Mouse (Mus musculus) kidney, adult 18-20 months (tissue): Measurements from ENCODE around the gene Hist2h3b.
"Not testable (repeated sequence)": the region's sequence is repeated elsewhere in the genome, so short reads cannot be mapped to it uniquely, and the experiment has no call there.

Experiments used
- DNase-seq: peaks from one replicate; pipeline ENCODE4 v3.0.0; 2021

The Hist2h3b gene

GRCm38 (mm10) chr3:96239949-96240798, 28.3 kb upstream of the Hist2h3b start, which contains the start of gene Hist2h2aa2:
TSS of gene Hist2h2aa2 (minus strand) at chr3:96240276.
- DNase-seq = peak; percentile 98

- no peak for DNase-seq
Observed at GRCm38 (mm10) chr3:96240799-96241197, 27.7 kb upstream of the Hist2h3b start.

DNA sequence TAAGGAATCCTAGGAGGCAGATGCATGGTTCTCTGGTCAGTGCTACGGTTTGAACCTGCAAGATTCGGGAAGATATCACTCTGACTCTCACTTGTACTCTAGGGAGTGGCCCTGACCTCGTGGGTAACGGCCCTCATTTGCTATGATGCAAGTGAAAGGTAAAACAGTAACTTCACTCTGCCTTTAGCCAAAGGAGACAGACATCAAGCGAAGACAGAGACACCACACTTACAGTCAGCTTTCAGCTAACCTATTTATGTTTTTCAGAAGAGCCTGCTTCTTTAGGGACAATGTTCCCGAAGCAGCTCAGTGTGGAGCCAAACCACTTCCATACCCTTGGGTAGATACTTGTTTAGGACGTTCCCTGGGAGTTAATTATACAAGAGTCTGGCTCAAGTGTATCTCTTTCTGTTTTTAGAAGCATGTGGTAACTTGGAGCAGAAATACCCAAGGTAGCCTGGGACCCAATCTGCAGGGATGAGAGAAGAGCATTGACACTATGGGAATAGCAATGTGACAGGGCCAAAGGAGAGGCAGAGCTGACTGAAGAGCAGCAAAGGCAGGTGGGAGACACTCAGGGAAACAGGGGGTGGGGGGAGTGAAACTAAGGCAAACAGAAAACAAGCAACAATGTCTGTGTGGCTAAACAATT, 24.4 kb upstream of the Hist2h3b start:
- DNase-seq = peak; percentile 15

- peak; percentile 89 for DNase-seq
Observed at GRCm38 (mm10) chr3:96245003-96245886, 23.2 kb upstream of the Hist2h3b start, which contains the start of gene Hist2h2aa1. TSS of gene Hist2h2aa1 (plus strand) at chr3:96245497.

DNA sequence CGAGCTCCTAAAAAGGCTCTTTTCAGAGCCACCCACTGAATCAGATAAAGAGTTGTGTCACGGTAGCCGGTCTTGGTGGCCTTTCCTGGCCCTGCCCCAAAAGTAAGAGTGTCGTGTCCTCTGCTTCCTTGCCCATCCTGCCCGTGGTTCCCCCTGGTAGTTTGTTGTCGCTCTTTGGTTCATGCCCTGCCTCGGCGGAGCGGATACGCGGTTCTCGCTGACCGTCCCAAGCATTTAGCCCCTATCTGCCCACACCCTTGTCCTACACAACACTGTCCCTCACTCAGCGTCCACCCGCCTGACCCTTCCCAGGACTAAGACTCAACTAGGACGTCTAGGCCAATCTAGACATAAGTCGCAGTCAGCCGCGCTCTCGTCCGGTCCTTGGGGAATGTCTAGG, 22.4 kb upstream of the Hist2h3b start:
- not testable (repeated sequence) for DNase-seq

- DNase-seq = not testable (repeated sequence)
Observed at GRCm38 (mm10) chr3:96246427-96246856, 22.0 kb upstream of the Hist2h3b start, which contains the start of gene Hist2h3c1. TSS of gene Hist2h3c1 (plus strand) at chr3:96246685.

DNA sequence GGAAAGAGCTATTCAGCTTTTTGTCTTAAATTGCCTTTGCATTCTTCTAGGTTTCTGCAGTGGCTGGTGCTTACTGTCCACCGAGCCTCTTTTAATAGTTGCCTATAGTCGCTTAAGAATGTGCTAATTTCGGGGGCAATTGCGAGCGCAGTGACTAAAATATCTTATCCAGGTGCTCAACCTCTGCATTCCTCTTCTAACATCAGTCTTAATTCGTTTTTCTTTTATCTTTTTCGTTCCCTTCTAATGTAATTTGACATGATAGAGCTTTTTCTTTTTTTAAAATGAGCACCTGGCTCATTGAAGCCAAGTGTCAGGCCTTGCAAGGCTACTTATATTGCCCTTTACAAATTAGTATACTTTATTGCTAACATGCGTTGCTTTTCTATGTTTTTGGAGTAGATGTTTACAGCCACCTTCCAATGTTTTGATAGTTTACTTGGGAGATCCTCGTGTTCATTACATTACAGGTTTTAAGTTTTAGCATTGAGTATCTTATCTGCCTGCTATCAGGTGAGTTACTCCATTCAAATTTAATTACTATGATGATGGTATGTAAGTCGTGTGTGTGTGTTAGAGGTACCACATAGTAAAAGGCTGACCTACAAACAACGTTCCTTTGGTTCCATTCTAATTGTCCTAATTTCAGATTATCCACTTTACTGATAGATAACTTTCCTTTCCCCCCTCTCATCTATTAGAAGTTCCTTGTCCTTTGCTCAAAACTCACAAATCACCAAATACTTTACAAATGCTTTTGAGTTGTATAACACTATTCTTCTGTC, 20.9 kb upstream of the Hist2h3b start:
- DNase-seq = no peak

DNA sequence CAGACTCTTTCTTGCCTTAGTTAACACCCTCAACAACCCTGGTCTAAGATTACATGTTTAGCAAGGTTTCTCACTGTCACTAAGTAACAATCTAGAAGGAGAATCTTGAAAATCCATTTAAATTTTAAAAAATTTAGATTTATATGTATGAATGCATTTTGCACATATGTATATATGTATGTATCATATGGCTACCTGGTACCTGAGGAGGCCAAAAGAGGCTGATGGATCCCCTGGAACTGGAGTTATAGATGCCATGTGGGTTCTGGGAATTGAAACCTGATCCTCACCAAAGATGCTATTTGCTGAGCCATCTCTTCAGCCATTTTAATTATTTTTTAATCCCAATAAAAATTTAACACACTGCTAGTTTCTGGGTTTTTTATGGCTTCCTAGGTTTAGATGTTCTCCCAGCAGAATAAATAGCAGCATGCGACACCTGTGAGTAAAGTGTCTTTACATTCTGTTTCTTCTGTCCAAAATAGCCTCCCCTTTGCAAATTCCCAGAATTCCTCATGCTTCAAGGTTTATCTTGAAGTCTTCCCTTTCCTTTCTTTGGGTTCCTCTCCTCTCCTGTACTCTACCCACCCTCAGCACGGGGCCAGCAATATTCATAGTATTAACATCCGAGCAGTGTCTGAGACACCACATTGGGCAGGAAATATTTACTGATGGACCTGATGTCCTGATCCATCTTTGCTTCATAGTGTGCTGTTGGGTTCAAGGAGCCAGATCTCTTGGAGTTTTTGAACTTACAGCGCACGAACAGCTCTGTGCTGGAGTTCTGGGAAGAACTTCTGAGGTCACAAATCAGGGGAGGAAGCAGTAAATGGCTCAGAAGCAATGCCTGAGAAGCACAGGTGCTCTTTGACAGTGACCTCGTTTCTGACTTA, 20.1 kb upstream of the Hist2h3b start:
- DNase-seq = no peak

DNA sequence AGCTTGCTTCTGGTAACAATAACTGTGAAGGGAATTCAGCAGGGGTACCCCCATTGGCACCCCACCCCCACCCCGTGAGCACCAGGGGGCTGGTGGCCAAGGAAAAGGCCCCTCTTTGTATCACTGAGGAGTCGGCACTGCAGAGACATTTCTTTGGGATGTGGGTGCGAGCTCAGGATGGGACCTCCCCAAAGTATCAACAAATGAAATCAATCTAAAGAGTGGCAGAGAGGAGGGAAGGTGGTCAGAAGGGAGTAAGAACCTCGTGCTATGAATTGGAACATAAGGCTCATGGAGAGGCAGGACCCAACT, 19.5 kb upstream of the Hist2h3b start:
- no peak for DNase-seq

DNA sequence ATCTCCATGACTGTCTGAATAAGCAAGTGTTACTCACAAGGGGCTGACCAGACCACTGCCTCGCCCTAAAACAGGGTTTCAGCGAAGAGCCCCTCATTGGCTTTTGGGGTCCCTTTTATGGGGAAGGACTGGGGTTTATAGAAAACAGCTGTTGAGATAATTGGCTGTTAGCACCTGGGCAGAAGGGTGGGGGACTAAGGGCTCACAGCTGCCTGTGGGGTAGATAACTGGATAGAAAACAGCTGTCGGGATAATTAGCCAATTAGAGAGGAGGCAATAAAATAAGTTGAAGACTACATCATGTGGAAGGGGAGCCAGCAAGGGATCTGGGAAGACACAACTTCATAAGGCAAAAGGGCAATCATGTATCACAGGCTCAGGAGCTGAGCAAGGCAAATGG, 17.6 kb upstream of the Hist2h3b start:
- no peak for DNase-seq

DNA sequence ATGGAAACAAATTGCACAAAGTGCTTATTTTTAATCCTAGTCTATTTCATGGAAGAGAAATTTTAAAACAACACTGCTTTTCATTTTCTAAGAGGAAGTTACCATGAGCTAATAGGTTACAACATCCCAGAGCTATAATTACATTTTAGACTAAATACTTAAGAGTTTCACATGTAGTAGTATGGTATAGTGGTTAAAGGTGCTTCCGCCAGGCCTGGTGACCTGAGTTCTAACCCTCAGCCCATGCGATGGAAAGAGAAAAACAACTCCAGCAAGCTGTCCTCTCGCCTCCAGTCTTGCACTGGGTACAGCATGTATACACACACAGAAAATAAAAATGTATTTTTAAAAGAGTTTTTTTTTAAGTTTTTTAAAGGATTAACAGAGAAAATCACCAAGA, 16.7 kb upstream of the Hist2h3b start:
- DNase-seq = no peak

GRCm38 (mm10) chr3:96254683-96255355, 13.6 kb upstream of the Hist2h3b start:
- no peak for DNase-seq

GRCm38 (mm10) chr3:96255926-96256593, 12.4 kb upstream of the Hist2h3b start:
- no peak for DNase-seq

DNA sequence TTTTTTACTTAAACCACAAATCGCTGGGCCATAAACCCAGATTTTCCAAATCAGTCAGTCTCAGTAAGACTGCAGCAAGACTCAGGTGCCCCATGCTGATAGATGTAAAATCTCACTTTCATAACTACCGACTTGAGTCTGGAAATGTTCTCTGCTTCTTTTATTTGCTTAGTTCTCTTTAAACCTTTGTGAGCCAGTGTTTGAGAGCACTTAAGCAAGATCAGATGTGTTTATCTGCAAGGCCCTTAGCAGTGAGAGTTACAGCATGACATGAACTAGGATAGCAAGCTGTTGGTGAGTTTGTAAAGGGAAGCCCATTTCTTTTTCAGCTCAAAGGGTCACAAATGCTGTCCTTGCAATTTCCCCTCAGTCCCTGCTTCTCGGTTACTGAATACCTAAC, 11.3 kb upstream of the Hist2h3b start:
- no peak for DNase-seq

DNA sequence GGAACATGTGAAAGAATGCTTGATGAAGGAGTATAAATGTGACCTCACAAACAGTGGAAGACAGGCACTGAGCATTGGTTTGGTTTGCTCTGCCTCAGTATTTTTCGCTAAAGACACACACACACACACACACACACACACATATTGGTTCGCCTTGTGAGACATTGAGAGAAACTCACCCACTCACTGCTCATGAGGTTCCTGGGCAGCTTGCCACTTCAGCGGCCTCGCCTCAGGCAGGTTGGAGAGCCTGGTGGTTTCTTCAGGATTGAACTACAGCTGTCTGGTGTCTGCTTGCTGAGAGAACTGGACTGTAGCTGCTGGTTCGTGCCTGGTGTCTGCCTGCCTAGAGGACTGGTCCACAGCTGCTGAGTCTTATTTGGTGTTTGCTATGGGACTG, 8.2 kb upstream of the Hist2h3b start:
- DNase-seq = no peak

DNA sequence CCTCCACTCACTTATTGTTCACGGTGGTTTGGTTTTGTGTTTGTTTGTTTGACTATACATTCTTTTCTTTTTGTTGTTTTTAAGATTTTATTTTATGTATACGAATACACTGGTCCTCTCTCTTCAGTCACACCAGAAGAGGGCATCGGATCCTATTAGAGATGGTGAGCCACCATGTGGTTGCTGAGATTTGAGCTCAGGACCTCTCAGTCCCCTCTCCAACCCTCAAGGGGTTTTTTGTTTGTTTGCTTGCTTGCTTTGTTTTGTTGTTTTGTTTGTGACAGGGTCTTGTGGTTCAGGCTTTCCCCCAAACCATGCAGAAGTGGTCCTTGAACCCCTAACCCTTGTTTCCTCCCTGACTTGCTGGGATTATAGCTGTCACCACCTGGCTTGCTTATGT, 6.8 kb upstream of the Hist2h3b start:
- no peak for DNase-seq

GRCm38 (mm10) chr3:96262216-96262875, 6.1 kb upstream of the Hist2h3b start:
- peak; percentile 76 for DNase-seq

- DNase-seq = peak; percentile 97
Observed at GRCm38 (mm10) chr3:96262979-96263550, 5.4 kb upstream of the Hist2h3b start, which contains the start of gene Hist2h4. TSS of gene Hist2h4 (minus strand) at chr3:96263311.
